Mouse (Mus musculus): ENCODE data around the gene Pigr. TPM values are rescaled to one million over a fixed set of nuclear protein-coding genes. Genes with fewer than 3 reads are reported as not detected.

Gene Pigr
- polyA plus RNA-seq, 1 experiment from 2014 or later: not detected

- ATAC-seq: no peak
- WGBS: 84% methylated on average over 7 of the region's 7 CpGs
These were observed 39.2 kb downstream of the Pigr start, which contains the start of gene Fcmr for GRCm38 (mm10) chr1:130865541-130866221. Gene Fcmr (plus strand): TSS chr1:130865669.

GRCm38 (mm10) chr1:130872912-130873311 lies 46.4 kb downstream of the Pigr start:
- H3K27ac ChIP-seq: no peak overlapping the region
- H3K4me2 ChIP-seq: no peak overlapping the region
- H3K4me3 ChIP-seq: no peak overlapping the region
- H3K27me3 ChIP-seq: peaks cover 8% of the 10 kb centered on the region
- no peak for ATAC-seq
- no peaks in the 10 kb centered on the region for H3K36me3 ChIP-seq (ENCODE audit: poor library complexity, severe bottlenecking)
- H3K9me3 ChIP-seq (replicated peaks): no peaks in the 10 kb centered on the region
- H3K9ac ChIP-seq: no peak overlapping the region
- peaks cover 2% of the 10 kb centered on the region; the same call in 1 of the 2 replicates for H3K4me1 ChIP-seq
- WGBS: 94% methylated on average over 2 of the region's 2 CpGs

More at GRCm38 (mm10) chr1:130865541-130866221, 39.2 kb downstream of the Pigr start, which contains the start of gene Fcmr:
- H3K4me2 ChIP-seq: no peak within 1 kb of the TSS
- no peaks in the 10 kb centered on the region for H3K9me3 ChIP-seq (replicated peaks)
- H3K4me1 ChIP-seq: no peaks in the 10 kb centered on the region
- no peak within 1 kb of the TSS for H3K4me3 ChIP-seq
- H3K36me3 ChIP-seq (ENCODE audit: poor library complexity, severe bottlenecking): no peaks in the 10 kb centered on the region
- no peak within 1 kb of the TSS for H3K27ac ChIP-seq
- H3K9ac ChIP-seq: no peak within 1 kb of the TSS
- H3K27me3 ChIP-seq: no peaks in the 10 kb centered on the region

GRCm38 (mm10) chr1:130875139-130875538 lies 48.7 kb downstream of the Pigr start:
- ATAC-seq: peak; percentile 34; the same call in 1 of the 2 replicates
- H3K9me3 ChIP-seq (replicated peaks): no peaks in the 10 kb centered on the region
- H3K4me2 ChIP-seq: no peak overlapping the region
- 35% methylated on average over 3 of the region's 3 CpGs for WGBS
- H3K27me3 ChIP-seq: peaks cover 28% of the 10 kb centered on the region
- no peak overlapping the region for H3K9ac ChIP-seq
- no peak overlapping the region for H3K27ac ChIP-seq
- peaks cover 9% of the 10 kb centered on the region for H3K4me1 ChIP-seq
- H3K4me3 ChIP-seq: no peak overlapping the region
- H3K36me3 ChIP-seq (ENCODE audit: poor library complexity, severe bottlenecking): no peaks in the 10 kb centered on the region

GRCm38 (mm10) chr1:130875910-130876309 lies 49.4 kb downstream of the Pigr start:
- 71% methylated on average over 3 of the region's 3 CpGs for WGBS
- Histone ChIP-seq H3K36me3 (ENCODE audit: poor library complexity, severe bottlenecking) (no peaks in the 10 kb centered on the region), H3K27ac (no peak overlapping the region)

GRCm38 (mm10) chr1:130876931-130877509 lies 50.5 kb downstream of the Pigr start:
- Histone ChIP-seq H3K9me3 (replicated peaks) (no peaks in the 10 kb centered on the region), H3K27ac (no peak overlapping the region), H3K36me3 (ENCODE audit: poor library complexity, severe bottlenecking) (no peaks in the 10 kb centered on the region), H3K4me3 (no peak overlapping the region), H3K27me3 (peaks cover 28% of the 10 kb centered on the region), H3K4me1 (peaks cover 9% of the 10 kb centered on the region), H3K4me2 (no peak overlapping the region), H3K9ac (no peak overlapping the region)
- no peak for ATAC-seq
- 27% methylated on average over 3 of the region's 3 CpGs for WGBS

More at GRCm38 (mm10) chr1:130875910-130876309, 49.4 kb downstream of the Pigr start:
- H3K9me3 ChIP-seq (replicated peaks): no peaks in the 10 kb centered on the region
- no peak overlapping the region for H3K4me2 ChIP-seq
- H3K9ac ChIP-seq: no peak overlapping the region
- ATAC-seq: no peak
- no peak overlapping the region for H3K4me3 ChIP-seq
- H3K27me3 ChIP-seq: peaks cover 28% of the 10 kb centered on the region
- H3K4me1 ChIP-seq: peaks cover 9% of the 10 kb centered on the region

- no peaks in the 10 kb centered on the region for H3K36me3 ChIP-seq (ENCODE audit: poor library complexity, severe bottlenecking)
- ATAC-seq: peak; percentile 82
- WGBS: 3% methylated on average over 43 of the region's 43 CpGs
These were observed 51.6 kb downstream of the Pigr start for GRCm38 (mm10) chr1:130877889-130878614.

GRCm38 (mm10) chr1:130879927-130880326 lies 53.4 kb downstream of the Pigr start:
- 95% methylated on average over 7 of the region's 7 CpGs for WGBS
- no peak overlapping the region for H3K27ac ChIP-seq
- no peak overlapping the region for H3K9ac ChIP-seq
- no peaks in the 10 kb centered on the region for H3K36me3 ChIP-seq (ENCODE audit: poor library complexity, severe bottlenecking)
- ATAC-seq: no peak
- H3K4me3 ChIP-seq: no peak overlapping the region
- H3K9me3 ChIP-seq (replicated peaks): no peaks in the 10 kb centered on the region
- H3K4me2 ChIP-seq: no peak overlapping the region
- peaks cover 28% of the 10 kb centered on the region for H3K27me3 ChIP-seq
- H3K4me1 ChIP-seq: peaks cover 9% of the 10 kb centered on the region

More at GRCm38 (mm10) chr1:130877889-130878614, 51.6 kb downstream of the Pigr start:
- peaks cover 28% of the 10 kb centered on the region for H3K27me3 ChIP-seq
- peak overlapping the region; percentile 53 for H3K4me3 ChIP-seq
- peaks cover 9% of the 10 kb centered on the region for H3K4me1 ChIP-seq
- H3K27ac ChIP-seq: no peak overlapping the region
- no peaks in the 10 kb centered on the region for H3K9me3 ChIP-seq (replicated peaks)
- peak overlapping the region; percentile 91 for H3K4me2 ChIP-seq
- peak overlapping the region; percentile 63 for H3K9ac ChIP-seq

- H3K27me3 ChIP-seq: peaks cover 17% of the 10 kb centered on the region
- H3K4me3 ChIP-seq: no peak overlapping the region
- WGBS: 88% methylated on average over 4 of the region's 4 CpGs
- no peak overlapping the region for H3K27ac ChIP-seq
- ATAC-seq: no peak
- no peak overlapping the region for H3K9ac ChIP-seq
- no peaks in the 10 kb centered on the region for H3K36me3 ChIP-seq (ENCODE audit: poor library complexity, severe bottlenecking)
- peaks cover 4% of the 10 kb centered on the region for H3K4me1 ChIP-seq
- no peaks in the 10 kb centered on the region for H3K9me3 ChIP-seq (replicated peaks)
- H3K4me2 ChIP-seq: no peak overlapping the region
These were observed 56.7 kb downstream of the Pigr start for GRCm38 (mm10) chr1:130883146-130883545.

GRCm38 (mm10) chr1:130887354-130887753 lies 60.9 kb downstream of the Pigr start, which contains the start of gene Il24:
Gene Il24 (minus strand): TSS chr1:130887454.
- Histone ChIP-seq H3K27ac (no peak within 1 kb of the TSS), H3K4me3 (no peak within 1 kb of the TSS), H3K27me3 (no peaks in the 10 kb centered on the region), H3K9me3 (replicated peaks) (no peaks in the 10 kb centered on the region), H3K4me1 (no peaks in the 10 kb centered on the region), H3K9ac (no peak within 1 kb of the TSS), H3K4me2 (no peak within 1 kb of the TSS), H3K36me3 (ENCODE audit: poor library complexity, severe bottlenecking) (no peaks in the 10 kb centered on the region)
- ATAC-seq: no peak

GRCm38 (mm10) chr1:130892446-130892845 lies 66.0 kb downstream of the Pigr start:
- 77% methylated on average over 1 of the region's 1 CpGs for WGBS
- no peaks in the 10 kb centered on the region for H3K36me3 ChIP-seq (ENCODE audit: poor library complexity, severe bottlenecking)
- H3K4me2 ChIP-seq: no peak overlapping the region
- no peak overlapping the region for H3K27ac ChIP-seq
- H3K9ac ChIP-seq: no peak overlapping the region
- ATAC-seq: no peak
- H3K4me1 ChIP-seq: no peaks in the 10 kb centered on the region
- no peaks in the 10 kb centered on the region for H3K9me3 ChIP-seq (replicated peaks)
- no peaks in the 10 kb centered on the region for H3K27me3 ChIP-seq
- H3K4me3 ChIP-seq: no peak overlapping the region

GRCm38 (mm10) chr1:130893329-130894040 lies 67.0 kb downstream of the Pigr start:
- Histone ChIP-seq H3K27me3 (no peaks in the 10 kb centered on the region), H3K4me2 (no peak overlapping the region), H3K9me3 (replicated peaks) (no peaks in the 10 kb centered on the region), H3K27ac (no peak overlapping the region), H3K36me3 (ENCODE audit: poor library complexity, severe bottlenecking) (no peaks in the 10 kb centered on the region), H3K4me1 (no peaks in the 10 kb centered on the region), H3K4me3 (no peak overlapping the region), H3K9ac (no peak overlapping the region)
- 71% methylated on average over 9 of the region's 9 CpGs for WGBS
- no peak for ATAC-seq

Data from forebrain, embryonic 13.5 days (tissue).